Mouse (Mus musculus) forebrain, embryonic 10.5 days (tissue): ENCODE data around the gene Olfr393. TPM values are rescaled to one million over a fixed set of nuclear protein-coding genes. Genes with fewer than 3 reads are reported as not detected.

Source experiments
- DNase-seq: peaks from one replicate; pipeline ENCODE4 v3.0.0-alpha.2; 2017; ENCODE audit warnings: low spot score; ENCODE audit errors: extremely low spot score
- H3K27ac ChIP-seq: fragments of 300-500 bp; sonication (generic); 2 replicates; pipeline ENCODE4 v1.5.1; 2016; ENCODE audit warnings: mild to moderate bottlenecking
- H3K27me3 ChIP-seq: fragments of 300-500 bp; sonication (generic); 2 replicates; pipeline ENCODE4 v1.6.1; 2016; ENCODE audit warnings: mild to moderate bottlenecking; ENCODE audit not compliant: poor library complexity, severe bottlenecking
- H3K36me3 ChIP-seq: fragments of 300-500 bp; sonication (generic); replicated peaks from 2 replicates; pipeline ENCODE4 v1.6.1; 2016; ENCODE audit warnings: mild to moderate bottlenecking, moderate library complexity
- H3K4me1 ChIP-seq: fragments of 300-500 bp; sonication (generic); 2 replicates; pipeline ENCODE4 v1.6.1; 2016
- H3K4me3 ChIP-seq: fragments of 300-500 bp; sonication (generic); 2 replicates; pipeline ENCODE4 v1.5.1; 2016; ENCODE audit warnings: mild to moderate bottlenecking, moderate library complexity
- H3K9me3 ChIP-seq: fragments of 300-500 bp; sonication (generic); 2 replicates; pipeline ENCODE4 v1.6.1; 2016; ENCODE audit warnings: mild to moderate bottlenecking, moderate library complexity
- WGBS: fragments of 180-500 bp; shearing (Covaris S2); methylation state at CpG from one replicate; pipeline ENCODE4 v1.1.7; 2016; 5-methylcytosine and 5-hydroxymethylcytosine counted together
- polyA plus RNA-seq: library from polyadenylated mRNA; unstranded; fragments of >200 nt; fragmentation: Nextera tagmentation; extraction: Ambion mirVana; gene quantifications from 2 replicates; pipeline ENCODE4 v1.2.1, GENCODE M21; 2016

The Olfr393 gene
- polyA plus RNA-seq, result not detected in 2 replicates

GRCm38 (mm10) chr11:73851354-73851753 is at the start of gene Olfr393:
Gene Olfr393, minus strand, starts transcription at chr11:73851454.
- no peaks in the 10 kb centered on the region for H3K27me3 ChIP-seq
- no peaks in the 10 kb centered on the region for H3K4me1 ChIP-seq
- H3K36me3 ChIP-seq, result no peaks in the 10 kb centered on the region
- H3K9me3 ChIP-seq, result peaks cover 16% of the 10 kb centered on the region; the same call in 1 of the 2 replicates
- H3K4me3 ChIP-seq, result no peak within 1 kb of the TSS
- no peak within 1 kb of the TSS for H3K27ac ChIP-seq
- DNase-seq, result no peak

DNA sequence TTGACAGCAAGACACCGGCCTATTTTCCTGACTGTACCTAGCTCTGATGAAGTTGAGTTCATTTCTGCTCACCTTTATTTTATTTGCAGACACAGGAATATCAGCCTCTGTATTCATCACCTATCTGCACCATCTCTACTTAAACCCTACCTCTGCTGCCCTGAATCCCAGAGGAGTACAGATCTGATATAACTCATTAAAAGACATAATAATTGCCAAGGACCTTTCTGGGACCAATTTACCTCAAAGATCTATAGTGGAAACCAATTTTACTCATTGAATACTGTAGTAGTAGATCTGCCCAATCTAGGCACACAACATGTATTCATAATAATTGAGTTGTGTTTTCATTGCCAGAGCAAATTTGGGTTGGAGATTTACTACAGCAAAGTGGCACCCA is 39.4 kb upstream of the Olfr393 start, which contains the start of gene Olfr394:
TSS of gene Olfr394 (minus strand) at position 101 of the 400 bp plus-strand sequence.
- no peak for DNase-seq
- 93% methylated on average over 1 of the region's 1 CpGs for WGBS
- H3K27me3 ChIP-seq, result no peaks in the 10 kb centered on the region
- no peak within 1 kb of the TSS for H3K4me3 ChIP-seq
- H3K9me3 ChIP-seq, result peaks cover 30% of the 10 kb centered on the region
- H3K36me3 ChIP-seq, result no peaks in the 10 kb centered on the region
- H3K4me1 ChIP-seq, result no peaks in the 10 kb centered on the region
- H3K27ac ChIP-seq, result no peak within 1 kb of the TSS

- Histone ChIP-seq H3K9me3 (peaks cover 32% of the 10 kb centered on the region; the same call in 1 of the 2 replicates), H3K4me1 (no peaks in the 10 kb centered on the region), H3K36me3 (no peaks in the 10 kb centered on the region), H3K27ac (no peak within 1 kb of the TSS), H3K4me3 (no peak within 1 kb of the TSS), H3K27me3 (no peaks in the 10 kb centered on the region)
- WGBS, result 83% methylated on average over 1 of the region's 1 CpGs
- no peak for DNase-seq
Measured at GRCm38 (mm10) chr11:73816949-73817348, 34.3 kb downstream of the Olfr393 start, which contains the start of gene Olfr392. Gene Olfr392, minus strand, starts transcription at chr11:73817049.

DNA sequence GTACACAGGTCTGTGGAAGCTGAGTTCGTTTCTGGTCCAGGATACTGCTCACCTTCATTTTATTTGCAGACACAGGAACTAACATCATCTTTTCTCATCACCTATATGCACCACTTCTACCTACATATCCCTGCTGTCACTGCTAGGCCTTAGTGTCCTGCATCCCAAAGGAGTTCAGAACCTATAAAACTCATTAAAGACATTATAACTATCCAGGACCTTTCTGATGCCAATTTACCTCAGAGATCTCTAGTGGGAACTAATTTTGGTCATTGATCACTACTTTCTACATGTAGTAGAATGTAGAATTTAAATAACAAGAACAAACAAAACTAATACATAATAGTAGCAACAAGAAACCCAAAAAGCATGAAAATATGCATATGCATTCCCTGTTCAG is 48.3 kb downstream of the Olfr393 start, which contains the start of gene Olfr391-ps:
TSS of gene Olfr391-ps (minus strand) at position 101 of the 400 bp plus-strand sequence.
- Histone ChIP-seq H3K27me3 (no peaks in the 10 kb centered on the region), H3K36me3 (no peaks in the 10 kb centered on the region), H3K27ac (no peak within 1 kb of the TSS), H3K4me3 (no peak within 1 kb of the TSS), H3K4me1 (no peaks in the 10 kb centered on the region), H3K9me3 (peaks cover 30% of the 10 kb centered on the region)
- no peak for DNase-seq
- 26% methylated on average over 1 of the region's 1 CpGs for WGBS

Other genes with a start within 250 kb of the Olfr393 start
- not detected in 2 replicates for gene Zfp735, start 162.7 kb downstream of the Olfr393 start, polyA plus RNA-seq
- gene Olfr389, start 70.7 kb downstream of the Olfr393 start, polyA plus RNA-seq, result not detected in 2 replicates
- gene Olfr390, start 68.5 kb downstream of the Olfr393 start, polyA plus RNA-seq, result not detected in 2 replicates
- not detected in 2 replicates for gene Olfr391-ps, start 48.4 kb downstream of the Olfr393 start, polyA plus RNA-seq
- gene Olfr392, start 34.4 kb downstream of the Olfr393 start, polyA plus RNA-seq, result not detected in 2 replicates
- not detected in 2 replicates for gene Olfr394, start 39.3 kb upstream of the Olfr393 start, polyA plus RNA-seq
- gene Olfr395, start 57.8 kb upstream of the Olfr393 start, polyA plus RNA-seq, result not detected in 2 replicates
- gene Olfr23, start 85.2 kb upstream of the Olfr393 start, polyA plus RNA-seq, result not detected in 2 replicates
- gene Olfr397, start 109.4 kb upstream of the Olfr393 start, polyA plus RNA-seq, result not detected in 2 replicates
- gene Olfr398, start 139.0 kb upstream of the Olfr393 start, polyA plus RNA-seq, result not detected in 2 replicates
- gene Olfr139, start 205.1 kb upstream of the Olfr393 start, polyA plus RNA-seq, result not detected in 2 replicates
- not detected in 2 replicates for gene Olfr399, start 205.2 kb upstream of the Olfr393 start, polyA plus RNA-seq
- gene Zfp616, start 218.5 kb upstream of the Olfr393 start, polyA plus RNA-seq, result not detected in 2 replicates